Mouse (Mus musculus) stomach, embryonic 14.5 days (tissue): ENCODE data around the gene Kcp. TPM values are rescaled to one million over a fixed set of nuclear protein-coding genes. Genes with fewer than 3 reads are reported as not detected.

Experiments
- ATAC-seq: fragments of 200-750 bp; cut with Nextera tagmentation; 2 replicates; pipeline ENCODE4 v1.8.0; 2017; ENCODE audit warnings: low read depth, moderate TSS enrichment; ENCODE audit not compliant: insufficient number of reproducible peaks, insufficient read depth, low FRiP score
- H3K27ac ChIP-seq: fragments of 300-500 bp; sonication (generic); 2 replicates; pipeline ENCODE4 v1.5.1; 2014; ENCODE audit warnings: mild to moderate bottlenecking, low read length, moderate library complexity, mixed read lengths
- H3K27me3 ChIP-seq: fragments of 300-500 bp; sonication (generic); 2 replicates; pipeline ENCODE4 v1.6.1; 2014; ENCODE audit warnings: low read length, control low read depth, mixed read lengths; ENCODE audit not compliant: control insufficient read depth, insufficient read depth
- H3K36me3 ChIP-seq: fragments of 300-500 bp; sonication (generic); 2 replicates; pipeline ENCODE4 v1.6.1; 2014; ENCODE audit warnings: mild to moderate bottlenecking, control low read depth, low read length, moderate library complexity, mixed read lengths; ENCODE audit not compliant: control insufficient read depth, insufficient read depth
- H3K4me1 ChIP-seq: fragments of 300-500 bp; sonication (generic); 2 replicates; pipeline ENCODE4 v1.6.1; 2014; ENCODE audit warnings: low read length, control low read depth, mixed read lengths; ENCODE audit not compliant: control insufficient read depth, insufficient read depth
- H3K4me2 ChIP-seq: fragments of 300-500 bp; sonication (generic); replicated peaks from 2 replicates; pipeline ENCODE4 v1.6.1; 2014; ENCODE audit warnings: low read depth, low read length, control low read depth
- H3K4me3 ChIP-seq: fragments of 300-500 bp; sonication (generic); 2 replicates; pipeline ENCODE4 v1.5.1; 2014; ENCODE audit warnings: low read depth, low read length, control low read depth
- H3K9ac ChIP-seq: fragments of 300-500 bp; sonication (generic); replicated peaks from 2 replicates; pipeline ENCODE4 v1.6.1; 2014; ENCODE audit warnings: low read depth, mild to moderate bottlenecking, control low read depth, low read length, moderate library complexity, mixed read lengths
- H3K9me3 ChIP-seq: fragments of 300-500 bp; sonication (generic); 2 replicates; pipeline ENCODE4 v1.6.1; 2016; ENCODE audit warnings: low read depth, low read length, control low read depth; ENCODE audit not compliant: control insufficient read depth
- WGBS: fragments of 180-500 bp; shearing (Covaris S2); extraction: QIAGEN DNeasy Blood & Tissue Kit; methylation state at CpG from one replicate; pipeline ENCODE4 v1.1.7; 2014; 5-methylcytosine and 5-hydroxymethylcytosine counted together
- polyA plus RNA-seq: library from polyadenylated mRNA; unstranded; fragments of >200 nt; fragmentation: Nextera tagmentation; extraction: Ambion mirVana; gene quantifications from 2 replicates; pipeline ENCODE4 v1.2.1, GENCODE M21; 2014

Gene Kcp
- polyA plus RNA-seq, 1 experiment from 2014 or later: 30.4 TPM

DNA sequence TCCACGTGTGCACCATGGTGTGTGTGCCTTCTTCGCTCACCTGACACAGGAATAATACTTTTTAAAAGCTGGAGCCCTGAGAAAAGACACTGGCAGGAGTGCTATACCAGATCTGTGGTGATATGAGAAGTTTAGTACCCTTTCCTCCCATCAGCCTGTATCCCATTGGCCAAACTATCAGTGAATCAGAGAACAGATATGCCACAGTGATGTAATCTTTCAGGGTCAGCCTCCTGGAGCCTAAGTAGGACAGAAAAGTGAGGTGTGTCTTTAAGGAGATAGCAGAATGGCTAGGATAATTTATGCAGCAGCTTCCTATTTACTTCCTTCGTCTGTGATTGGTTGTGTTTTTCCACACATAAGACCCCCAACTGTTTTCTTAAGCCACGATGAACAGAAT lies 79.6 kb downstream of the Kcp start:
- H3K9me3 ChIP-seq: no peaks in the 10 kb centered on the region
- no peak overlapping the region for H3K4me3 ChIP-seq
- no peak for ATAC-seq
- WGBS: 64% methylated on average over 4 of the region's 4 CpGs
- no peaks in the 10 kb centered on the region for H3K36me3 ChIP-seq
- peaks cover 4% of the 10 kb centered on the region; the same call in 1 of the 2 replicates for H3K4me1 ChIP-seq
- no peak overlapping the region for H3K9ac ChIP-seq
- H3K4me2 ChIP-seq: no peak overlapping the region
- no peak overlapping the region for H3K27ac ChIP-seq
- no peaks in the 10 kb centered on the region for H3K27me3 ChIP-seq

DNA sequence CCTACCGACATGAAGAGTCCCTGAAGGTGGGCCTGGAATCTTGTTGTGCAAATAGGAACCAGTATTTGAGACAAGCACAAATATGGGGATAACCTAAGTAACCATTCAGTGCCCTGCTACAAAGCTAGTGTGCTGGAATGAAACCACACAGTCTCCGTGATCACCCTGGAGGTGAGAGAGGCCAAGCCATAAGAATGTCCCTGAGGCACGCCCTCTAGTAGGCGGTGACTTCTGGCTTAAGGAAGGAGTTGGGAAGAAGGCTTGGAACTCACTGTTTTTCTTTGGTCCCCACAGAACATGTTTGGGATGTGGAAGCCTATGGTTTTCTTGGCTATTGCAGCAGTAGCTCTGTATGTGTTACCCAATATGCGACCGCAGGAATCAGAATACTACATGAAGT lies 81.4 kb downstream of the Kcp start:
- H3K4me1 ChIP-seq: no peaks in the 10 kb centered on the region
- no peaks in the 10 kb centered on the region for H3K36me3 ChIP-seq
- no peaks in the 10 kb centered on the region for H3K9me3 ChIP-seq
- H3K4me2 ChIP-seq: no peak overlapping the region
- ATAC-seq: no peak
- no peak overlapping the region for H3K4me3 ChIP-seq
- no peak overlapping the region for H3K9ac ChIP-seq
- no peak overlapping the region for H3K27ac ChIP-seq
- WGBS: 61% methylated on average over 6 of the region's 6 CpGs
- H3K27me3 ChIP-seq: no peaks in the 10 kb centered on the region

DNA sequence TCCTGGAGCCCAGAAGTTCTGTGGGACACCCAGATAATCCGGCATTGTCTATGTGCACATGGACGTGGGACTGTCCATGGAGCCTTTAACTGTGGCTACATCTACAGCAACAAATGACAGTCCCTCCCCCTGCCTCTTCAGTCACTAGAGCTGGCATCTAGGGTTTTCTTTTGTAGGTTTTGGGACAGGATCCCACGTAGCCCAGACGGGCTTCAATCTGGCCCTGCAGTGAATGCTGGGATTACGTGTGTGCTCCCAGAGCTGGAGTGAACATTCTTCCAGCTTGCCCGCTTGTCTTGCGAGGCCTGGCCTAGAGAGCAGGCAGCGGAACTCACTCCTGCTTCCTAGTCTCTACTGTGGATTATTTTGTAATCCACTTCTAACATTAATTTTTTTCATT lies 82.6 kb downstream of the Kcp start:
- H3K4me1 ChIP-seq: no peaks in the 10 kb centered on the region
- H3K9me3 ChIP-seq: no peaks in the 10 kb centered on the region
- no peaks in the 10 kb centered on the region for H3K36me3 ChIP-seq
- H3K27ac ChIP-seq: no peak overlapping the region
- no peaks in the 10 kb centered on the region for H3K27me3 ChIP-seq
- H3K4me3 ChIP-seq: no peak overlapping the region
- no peak overlapping the region for H3K9ac ChIP-seq
- no peak overlapping the region for H3K4me2 ChIP-seq
- no peak for ATAC-seq
- WGBS: 88% methylated on average over 8 of the region's 8 CpGs

Other genes with a start within 250 kb of the Kcp start
- gene Hilpda, start 235.5 kb downstream of the Kcp start, polyA plus RNA-seq: 36.5 and 40.1 TPM in 2 replicates
- gene Fam71f2, start 228.4 kb downstream of the Kcp start, polyA plus RNA-seq: 0.60 and 0.68 TPM in 2 replicates
- gene Fam71f1, start 188.8 kb downstream of the Kcp start, polyA plus RNA-seq: not detected in 2 replicates
- 384 and 413 TPM in 2 replicates for gene Calu, start 159.9 kb downstream of the Kcp start, polyA plus RNA-seq
- 1.3 and 1.5 TPM in 2 replicates for gene Opn1sw, start 119.5 kb downstream of the Kcp start, polyA plus RNA-seq
- 22.0 and 29.5 TPM in 2 replicates for gene Ccdc136, start 111.6 kb downstream of the Kcp start, polyA plus RNA-seq
- 17.9 and 19.8 TPM in 2 replicates for gene Flnc, start 74.7 kb downstream of the Kcp start, polyA plus RNA-seq
- 235 and 266 TPM in 2 replicates for gene Atp6v1f, start 40.2 kb downstream of the Kcp start, polyA plus RNA-seq
- 0.64 TPM in 1 of 2 replicates, not detected in the other for gene Atp6v1fnb, start 36.5 kb downstream of the Kcp start, polyA plus RNA-seq
- gene Irf5, start 18.7 kb upstream of the Kcp start, polyA plus RNA-seq: 6.4 and 7.2 TPM in 2 replicates
- 91.3 and 92.2 TPM in 2 replicates for gene Tnpo3, start 101.9 kb upstream of the Kcp start, polyA plus RNA-seq
- gene Tspan33, start 186.3 kb upstream of the Kcp start, polyA plus RNA-seq: 2.2 and 2.3 TPM in 2 replicates
- 49.8 and 58.4 TPM in 2 replicates for gene Smo, start 227.6 kb upstream of the Kcp start, polyA plus RNA-seq